Comparison of ENCODE assay signal across 8 mouse cellular contexts in the genomic region with DNA sequence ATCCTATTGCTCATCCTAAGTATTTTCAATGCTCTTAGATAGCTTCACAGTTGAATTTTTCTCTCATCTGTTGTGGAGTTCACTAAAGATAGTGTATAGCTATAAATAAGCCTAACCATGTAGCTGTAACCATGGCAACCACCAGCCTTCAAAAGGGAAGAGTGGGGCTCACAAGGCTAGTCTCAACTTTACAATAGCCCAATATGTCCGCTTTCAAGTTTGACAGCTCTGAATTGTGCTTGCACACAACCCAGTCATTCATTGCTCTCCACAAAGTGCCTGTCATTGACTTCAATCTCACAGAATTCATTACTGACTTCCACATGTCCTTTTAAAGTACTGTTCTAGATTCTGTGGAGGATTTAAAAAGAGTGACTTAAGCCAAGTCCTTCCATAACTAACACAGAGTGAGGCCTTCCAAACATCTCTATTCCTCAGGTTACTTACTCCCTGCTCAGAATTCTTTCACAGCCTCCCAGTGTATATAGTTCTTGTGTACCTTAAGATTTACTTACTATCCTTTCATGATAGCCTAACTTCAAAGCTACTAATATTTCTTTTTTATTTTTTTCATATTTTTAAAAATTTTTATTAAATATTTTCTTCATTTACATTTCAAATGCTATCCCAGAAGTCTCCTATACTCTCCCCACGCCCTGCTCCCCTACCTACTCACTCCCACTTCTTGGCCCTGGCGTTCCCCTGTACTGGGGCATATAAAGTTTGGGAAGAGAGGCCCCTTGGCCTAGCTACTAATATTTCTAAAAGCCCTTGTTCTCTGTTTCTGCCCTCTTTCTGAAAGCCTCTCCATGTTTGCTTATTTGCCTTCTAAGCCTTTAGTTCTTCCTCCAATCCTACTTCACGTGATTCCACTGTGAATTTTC.
DNase-seq lines count a peak whose midpoint lies in the region; ATAC-seq lines count a peak whose summit lies in the region.
"Had no signal": no experiment of that assay in that cellular context is flagged by ENCODE, and none has a peak within 500 bp of the region (broad histone marks: within the 10 kb centered on the region; RNA-seq: fewer than 3 reads in every experiment).

No protein-coding gene starts in this region.

- peak; percentile 18 for DNase-seq in forebrain, embryonic 10.5 days (ENCODE audit: extremely low spot score, low spot score)
- peak; percentile 71 for DNase-seq in hindbrain, embryonic 11.5 days (ENCODE audit: low spot score)
- peak; percentile 66 to 93 for DNase-seq in left cerebral cortex, postnatal 25 days (ENCODE audit: low spot score in 2 of 2)
- DNase-seq in right cerebral cortex, adult 2 months (ENCODE audit: low spot score in 2 of 2): peak; percentile 60 to 68
- DNase-seq in lung, postnatal 10 days: no peak
- DNase-seq in thymus, postnatal 25 days: no peak
- DNase-seq: kidney, postnatal 10 days had no signal

- no peaks in the 10 kb centered on the region for H3K9me3 ChIP-seq in forebrain, embryonic 10.5 days
- no peaks in the 10 kb centered on the region for H3K9me3 ChIP-seq in hindbrain, embryonic 11.5 days (ENCODE audit: control insufficient read depth, low read length)

- no peak overlapping the region for H3K4me3 ChIP-seq in forebrain, embryonic 10.5 days
- H3K4me3 ChIP-seq in hindbrain, embryonic 11.5 days (ENCODE audit: low read depth, low read length): no peak overlapping the region

- intact Hi-C loops in left cerebral cortex, postnatal 25 days (cut with DNase I): loop anchor here (5.0 kb wide), 1 partner anchor 132 kb away; the partner anchor contains the start of gene Plppr1

- H3K27ac ChIP-seq in forebrain, embryonic 10.5 days: no peak overlapping the region
- no peak overlapping the region for H3K27ac ChIP-seq in hindbrain, embryonic 11.5 days (ENCODE audit: low read depth, low read length)

- WGBS in forebrain, embryonic 10.5 days: 83% methylated on average over 4 of the region's 4 CpGs
- 62% methylated on average over 4 of the region's 4 CpGs for WGBS in hindbrain, embryonic 11.5 days

- no peak overlapping the region for H3K4me2 ChIP-seq in hindbrain, embryonic 11.5 days (replicated peaks; ENCODE audit: low read depth, low read length)

- H3K36me3 ChIP-seq in forebrain, embryonic 10.5 days (replicated peaks): no peaks in the 10 kb centered on the region
- no peaks in the 10 kb centered on the region for H3K36me3 ChIP-seq in hindbrain, embryonic 11.5 days (ENCODE audit: control insufficient read depth, insufficient read depth, low read length)

- H3K9ac ChIP-seq in hindbrain, embryonic 11.5 days (ENCODE audit: low read depth, low read length): no peak overlapping the region

- peaks cover 15% of the 10 kb centered on the region for H3K4me1 ChIP-seq in forebrain, embryonic 10.5 days
- H3K4me1 ChIP-seq in hindbrain, embryonic 11.5 days (replicated peaks; ENCODE audit: control insufficient read depth, insufficient read depth, low read length): no peaks in the 10 kb centered on the region

- ATAC-seq in hindbrain, embryonic 11.5 days (ENCODE audit: low FRiP score): peak; percentile 90
- no peak for ATAC-seq in megakaryocyte progenitor cell, adult 5-6 weeks (replicated peaks; ENCODE audit: poor library complexity)

- no peaks in the 10 kb centered on the region for H3K27me3 ChIP-seq in forebrain, embryonic 10.5 days (ENCODE audit: poor library complexity, severe bottlenecking)
- no peaks in the 10 kb centered on the region for H3K27me3 ChIP-seq in hindbrain, embryonic 11.5 days (ENCODE audit: control insufficient read depth, insufficient read depth, low read length)

Comparison
In these comparisons a context has a peak if more than half of its experiments do, and no peak if none do; other contexts are left out.
1. DNase-seq: peak in forebrain, embryonic 10.5 days (single experiment), hindbrain, embryonic 11.5 days (single experiment), left cerebral cortex, postnatal 25 days (2 of 2) and right cerebral cortex, adult 2 months (2 of 2); none in lung, postnatal 10 days (single experiment) and thymus, postnatal 25 days (single experiment).